Mouse (Mus musculus): Measurements from ENCODE around the gene Klhl29.
"Not testable (repeated sequence)": the region's sequence is repeated elsewhere in the genome, so short reads cannot be mapped to it uniquely, and the experiment has no call there.

Klhl29 gene

GRCm38 (mm10) chr12:5353416-5353815, 22.1 kb downstream of the Klhl29 start:
- no peak for DNase-seq

- DNase-seq = no peak
Observed at GRCm38 (mm10) chr12:5352771-5353170, 22.7 kb downstream of the Klhl29 start.

- no peak for DNase-seq
Observed at GRCm38 (mm10) chr12:5350491-5351285, 24.8 kb downstream of the Klhl29 start.

- no peak for DNase-seq
Observed at GRCm38 (mm10) chr12:5345088-5345487, 30.4 kb downstream of the Klhl29 start.

GRCm38 (mm10) chr12:5344457-5344856, 31.0 kb downstream of the Klhl29 start:
- not testable (repeated sequence) for DNase-seq

GRCm38 (mm10) chr12:5340151-5340603, 35.3 kb downstream of the Klhl29 start:
- no peak for DNase-seq

GRCm38 (mm10) chr12:5336927-5337712, 38.4 kb downstream of the Klhl29 start:
- no peak for DNase-seq

- DNase-seq = no peak
Observed at GRCm38 (mm10) chr12:5336331-5336730, 39.2 kb downstream of the Klhl29 start.

GRCm38 (mm10) chr12:5334956-5335355, 40.5 kb downstream of the Klhl29 start:
- DNase-seq = no peak

- DNase-seq = no peak
Observed at GRCm38 (mm10) chr12:5334175-5334574, 41.3 kb downstream of the Klhl29 start.

GRCm38 (mm10) chr12:5331810-5332484, 43.5 kb downstream of the Klhl29 start:
- no peak for DNase-seq

- DNase-seq = no peak
Observed at GRCm38 (mm10) chr12:5330496-5331070, 44.9 kb downstream of the Klhl29 start.

- no peak for DNase-seq
Observed at GRCm38 (mm10) chr12:5322444-5323087, 52.9 kb downstream of the Klhl29 start.

- DNase-seq = no peak
Observed at GRCm38 (mm10) chr12:5321017-5321416, 54.5 kb downstream of the Klhl29 start.

- DNase-seq = no peak
Observed at GRCm38 (mm10) chr12:5319359-5319973, 56.0 kb downstream of the Klhl29 start.

- DNase-seq = no peak
Observed at GRCm38 (mm10) chr12:5316029-5316567, 59.4 kb downstream of the Klhl29 start.

GRCm38 (mm10) chr12:5307923-5308322, 67.6 kb downstream of the Klhl29 start:
- no peak for DNase-seq

- no peak for DNase-seq
Observed at GRCm38 (mm10) chr12:5305466-5305865, 70.0 kb downstream of the Klhl29 start.

- DNase-seq = no peak
Observed at GRCm38 (mm10) chr12:5303912-5304311, 71.6 kb downstream of the Klhl29 start.

GRCm38 (mm10) chr12:5303100-5303499, 72.4 kb downstream of the Klhl29 start:
- no peak for DNase-seq

GRCm38 (mm10) chr12:5301841-5302240, 73.6 kb downstream of the Klhl29 start:
- no peak for DNase-seq

- no peak for DNase-seq
Observed at GRCm38 (mm10) chr12:5296422-5296821, 79.1 kb downstream of the Klhl29 start.

Data from thymus, adult 18-20 months (tissue).